Mouse (Mus musculus): ENCODE data around the gene Kif13a. TPM values are rescaled to one million over a fixed set of nuclear protein-coding genes. Genes with fewer than 3 reads are reported as not detected.

Kif13a gene
- polyA plus RNA-seq, 1 experiment from 2014 or later = 17.8 TPM

GRCm38 (mm10) chr13:46699372-46699771 is 230.3 kb downstream of the Kif13a start:
- H3K4me3 ChIP-seq (ENCODE audit: low read length) = no peak overlapping the region
- no peak overlapping the region for H3K4me2 ChIP-seq (ENCODE audit: low read depth, low read length)
- no peak for ATAC-seq (replicated peaks; ENCODE audit: extremely low read depth, insufficient read depth, low FRiP score)
- H3K27me3 ChIP-seq (ENCODE audit: control insufficient read depth, insufficient read depth, low read length) = no peaks in the 10 kb centered on the region
- no peak overlapping the region for H3K9ac ChIP-seq (ENCODE audit: low read length)
- H3K4me1 ChIP-seq (ENCODE audit: control insufficient read depth, insufficient read depth, low read length) = no peaks in the 10 kb centered on the region
- WGBS = 88% methylated on average over 1 of the region's 1 CpGs
- no peak overlapping the region for H3K27ac ChIP-seq (ENCODE audit: low read length)
- peaks cover 20% of the 10 kb centered on the region for H3K36me3 ChIP-seq (ENCODE audit: control insufficient read depth, insufficient read depth)
- no peaks in the 10 kb centered on the region for H3K9me3 ChIP-seq (replicated peaks; ENCODE audit: control insufficient read depth, low read length)

Other genes starting within 250 kb of the Kif13a start
- 12.7 and 12.9 TPM in 2 replicates for gene Nup153, start 201.9 kb downstream of the Kif13a start, polyA plus RNA-seq (2015; fragmentation: Nextera tagmentation; extraction: Ambion mirVana)
- gene Nhlrc1, start 85.0 kb upstream of the Kif13a start, polyA plus RNA-seq (2015; fragmentation: Nextera tagmentation; extraction: Ambion mirVana) = 4.4 and 4.7 TPM in 2 replicates
- gene Kdm1b, start 113.6 kb upstream of the Kif13a start, polyA plus RNA-seq (2015; fragmentation: Nextera tagmentation; extraction: Ambion mirVana) = 7.8 and 9.9 TPM in 2 replicates
- 10.1 and 12.9 TPM in 2 replicates for gene Tpmt, start 114.9 kb upstream of the Kif13a start, polyA plus RNA-seq (2015; fragmentation: Nextera tagmentation; extraction: Ambion mirVana)
- gene Dek, start 176.3 kb upstream of the Kif13a start, polyA plus RNA-seq (2015; fragmentation: Nextera tagmentation; extraction: Ambion mirVana) = 129 and 131 TPM in 2 replicates
- 1.5 and 1.6 TPM in 2 replicates for gene Rnf144b, start 192.8 kb upstream of the Kif13a start, polyA plus RNA-seq (2015; fragmentation: Nextera tagmentation; extraction: Ambion mirVana)